Mouse (Mus musculus) lung, embryonic 14.5 days (tissue): ENCODE measurements around the gene Chrdl2. TPM values are rescaled to one million over a fixed set of nuclear protein-coding genes. Genes with fewer than 3 reads are reported as not detected.
"Not testable (repeated sequence)": the region's sequence is repeated elsewhere in the genome, so short reads cannot be mapped to it uniquely, and the experiment has no call there.

Experiments
- ATAC-seq: fragments of 200-750 bp; cut with Nextera tagmentation; 2 replicates; pipeline ENCODE4 v1.8.0; 2017; ENCODE audit warnings: mild to moderate bottlenecking, moderate TSS enrichment, moderate library complexity; ENCODE audit not compliant: insufficient read depth
- DNase-seq: peaks from one replicate; pipeline ENCODE4 v3.0.0-alpha.2; 2015
- H3K27ac ChIP-seq: fragments of 300-500 bp; sonication (generic); 2 replicates; pipeline ENCODE4 v1.5.1; 2014; ENCODE audit warnings: low read depth, mild to moderate bottlenecking, moderate library complexity
- H3K27me3 ChIP-seq: fragments of 300-500 bp; sonication (generic); 2 replicates; pipeline ENCODE4 v1.6.1; 2014; ENCODE audit warnings: low read length, control low read depth; ENCODE audit not compliant: insufficient read depth
- H3K36me3 ChIP-seq: fragments of 300-500 bp; sonication (generic); 2 replicates; pipeline ENCODE4 v1.6.1; 2014; ENCODE audit warnings: control low read depth; ENCODE audit not compliant: insufficient read depth
- H3K4me1 ChIP-seq: fragments of 300-500 bp; sonication (generic); 2 replicates; pipeline ENCODE4 v1.6.1; 2014; ENCODE audit warnings: antibody characterized with exemption, control low read depth; ENCODE audit not compliant: insufficient read depth
- H3K4me2 ChIP-seq: fragments of 300-500 bp; sonication (generic); 2 replicates; pipeline ENCODE4 v1.6.1; 2014; ENCODE audit warnings: mild to moderate bottlenecking
- H3K4me3 ChIP-seq: fragments of 300-500 bp; sonication (generic); 2 replicates; pipeline ENCODE4 v1.5.1; 2014; ENCODE audit warnings: low read depth, low read length
- H3K9ac ChIP-seq: fragments of 300-500 bp; sonication (generic); 2 replicates; pipeline ENCODE4 v1.6.1; 2014
- H3K9me3 ChIP-seq: fragments of 300-500 bp; sonication (generic); 2 replicates; pipeline ENCODE4 v1.6.1; 2016; ENCODE audit warnings: low read depth, low read length, control low read depth
- CTCF ChIP-seq: IDR thresholded peaks from 2 replicates; pipeline ENCODE4 v1.5.1; 2016; ENCODE audit warnings: antibody characterized with exemption, low read depth
- WGBS: fragments of 180-500 bp; shearing (Covaris S2); extraction: QIAGEN DNeasy Blood & Tissue Kit; methylation state at CpG from one replicate; pipeline ENCODE4 v1.1.7; 2014; 5-methylcytosine and 5-hydroxymethylcytosine counted together
- polyA plus RNA-seq: library from polyadenylated mRNA; unstranded; fragments of >200 nt; fragmentation: Nextera tagmentation; extraction: Ambion mirVana; gene quantifications from 2 replicates; pipeline ENCODE4 v1.2.1, GENCODE M21; 2014

Chrdl2 gene
- polyA plus RNA-seq, 1 experiment from 2014 or later: 0.12 TPM

DNA sequence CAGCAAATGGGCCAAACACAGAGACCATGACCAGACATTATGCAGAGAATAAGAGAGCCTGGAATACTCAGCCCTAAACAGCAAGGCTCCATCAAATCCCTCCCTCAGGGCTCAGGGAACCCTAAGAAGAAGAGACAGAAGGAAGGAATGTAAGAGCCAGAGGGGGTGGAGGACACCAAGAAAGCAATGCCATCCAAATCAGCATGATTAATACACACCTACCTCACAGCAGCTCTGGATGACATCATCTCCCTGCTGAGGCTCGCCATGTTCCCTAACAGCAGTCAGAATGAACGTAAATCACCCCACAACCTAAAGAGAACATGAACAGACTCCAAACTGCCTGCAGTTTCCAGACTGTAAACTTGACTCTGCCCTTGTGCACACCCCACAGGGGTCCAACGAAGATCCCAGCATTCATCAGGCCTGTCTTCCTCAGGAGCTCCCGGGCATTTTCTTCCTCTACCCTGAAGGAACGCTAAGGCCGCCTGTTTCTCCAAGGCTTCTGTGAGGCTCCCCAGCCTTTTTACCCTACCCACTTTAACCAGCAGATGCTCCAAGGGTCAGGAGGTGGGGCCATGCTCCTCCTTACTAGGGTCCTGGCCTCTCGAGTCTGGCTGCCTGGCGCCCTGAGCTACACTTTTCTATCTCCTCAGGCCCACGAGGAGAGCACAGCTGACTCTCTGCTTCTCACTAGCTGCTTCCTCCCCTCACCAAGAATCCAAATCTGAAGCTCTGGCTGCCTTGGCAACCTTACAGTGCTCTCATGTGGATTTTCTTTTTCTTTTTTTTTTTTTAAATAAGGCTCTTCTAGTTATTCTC, 40.7 kb upstream of the Chrdl2 start:
- 17% methylated on average over 9 of the region's 9 CpGs for WGBS
- DNase-seq (peak; percentile 61), ATAC-seq (no peak; the same call in 1 of the 2 replicates)
- TF ChIP-seq CTCF: no peak
- Histone ChIP-seq H3K4me3 (no peak overlapping the region), H3K9ac (peak overlapping the region; percentile 2; the same call in 1 of the 2 replicates), H3K27me3 (no peaks in the 10 kb centered on the region), H3K9me3 (no peaks in the 10 kb centered on the region), H3K4me1 (peaks cover 13% of the 10 kb centered on the region), H3K36me3 (no peaks in the 10 kb centered on the region), H3K4me2 (no peak overlapping the region), H3K27ac (peak overlapping the region; percentile 39; the same call in 1 of the 2 replicates)

DNA sequence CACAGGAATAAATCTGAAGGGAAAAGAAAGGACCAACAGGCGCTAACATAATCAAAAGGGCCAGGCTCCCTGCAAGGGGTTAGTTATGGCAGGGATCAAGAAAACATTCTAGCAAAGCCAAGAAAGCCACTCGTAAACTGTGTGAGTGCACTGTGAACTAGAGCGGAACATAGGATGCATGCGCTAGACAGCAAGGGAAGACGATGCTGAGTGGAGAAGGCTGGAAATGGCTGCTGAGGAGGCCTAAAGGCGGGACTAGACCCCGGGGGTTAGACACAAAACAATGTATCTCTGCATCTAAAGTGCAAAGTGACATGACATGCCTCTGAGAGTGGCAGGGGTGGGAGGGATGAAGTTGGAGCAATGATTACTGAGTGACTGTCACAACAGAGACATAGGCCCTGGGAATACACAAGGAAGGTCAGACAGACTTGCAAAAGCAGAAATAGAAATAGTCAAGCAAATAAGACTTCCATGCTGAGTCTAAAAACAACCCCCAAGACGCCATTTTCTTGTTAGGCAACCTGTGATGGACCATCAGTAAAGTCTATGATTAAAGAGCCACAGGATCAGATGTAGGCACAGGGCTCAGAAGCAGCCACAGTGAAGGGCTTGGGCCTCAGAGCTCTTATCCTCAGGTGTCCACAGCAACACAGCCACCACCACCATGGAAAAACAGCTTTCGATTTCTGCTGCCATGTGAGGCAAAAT, 39.8 kb upstream of the Chrdl2 start:
- 55% methylated on average over 9 of the region's 9 CpGs for WGBS
- Histone ChIP-seq H3K9me3 (no peaks in the 10 kb centered on the region), H3K9ac (no peak overlapping the region), H3K27ac (peak overlapping the region; percentile 39; the same call in 1 of the 2 replicates), H3K27me3 (no peaks in the 10 kb centered on the region), H3K36me3 (no peaks in the 10 kb centered on the region), H3K4me2 (no peak overlapping the region), H3K4me3 (no peak overlapping the region), H3K4me1 (peaks cover 13% of the 10 kb centered on the region)
- DNase-seq (peak; percentile 14), ATAC-seq (no peak)
- TF ChIP-seq CTCF: no peak

DNA sequence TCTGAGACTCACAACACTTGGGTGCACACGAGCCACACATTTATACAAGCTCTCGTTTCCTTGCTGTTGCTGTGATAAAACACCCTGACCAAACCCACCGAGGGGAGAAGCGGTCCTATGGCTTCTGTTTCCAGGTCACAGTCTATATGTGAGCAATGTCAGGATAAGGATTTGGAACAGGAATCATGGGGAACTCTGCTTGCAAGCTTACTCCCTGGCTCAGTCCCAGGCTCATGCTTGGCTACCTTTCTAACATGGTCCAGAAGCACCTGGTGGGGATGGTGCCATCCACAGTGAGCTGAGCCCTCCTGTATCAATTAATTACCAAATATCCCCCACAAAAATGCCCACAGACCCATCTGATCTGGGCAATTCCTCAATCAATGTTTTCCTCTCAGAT, 36.8 kb upstream of the Chrdl2 start:
- Histone ChIP-seq H3K9me3 (no peaks in the 10 kb centered on the region), H3K4me2 (no peak overlapping the region), H3K27me3 (no peaks in the 10 kb centered on the region), H3K27ac (no peak overlapping the region), H3K9ac (no peak overlapping the region), H3K4me1 (peaks cover 16% of the 10 kb centered on the region), H3K4me3 (no peak overlapping the region), H3K36me3 (no peaks in the 10 kb centered on the region)
- no peak for ATAC-seq
- no peak for DNase-seq
- no peak for TF ChIP-seq CTCF
- WGBS: 79% methylated on average over 4 of the region's 4 CpGs

DNA sequence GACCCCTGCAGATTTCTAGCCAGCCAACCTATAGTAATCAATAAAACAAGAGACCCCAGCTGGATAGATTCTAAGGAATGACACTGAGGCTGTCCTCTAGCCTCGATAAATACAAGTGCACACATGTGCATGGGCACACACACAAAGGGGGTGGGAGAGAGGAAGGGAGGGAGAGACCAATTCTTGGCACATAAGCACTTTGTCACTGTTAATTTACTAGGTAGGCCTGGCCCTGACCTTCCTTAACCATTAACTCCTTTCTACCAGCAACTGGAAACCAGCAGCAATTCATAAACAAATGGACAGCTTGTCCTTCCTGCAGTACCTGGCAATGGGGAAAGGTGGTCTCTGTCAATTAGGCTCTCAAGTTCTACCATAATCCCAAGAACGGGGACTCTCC, 34.0 kb upstream of the Chrdl2 start:
- no peak overlapping the region for H3K27ac ChIP-seq
- no peak overlapping the region for H3K4me2 ChIP-seq
- no peak for TF ChIP-seq CTCF
- H3K9ac ChIP-seq: no peak overlapping the region
- no peaks in the 10 kb centered on the region for H3K9me3 ChIP-seq
- peaks cover 7% of the 10 kb centered on the region; the same call in 1 of the 2 replicates for H3K4me1 ChIP-seq
- 66% methylated on average over 2 of the region's 2 CpGs for WGBS
- DNase-seq: no peak
- H3K36me3 ChIP-seq: no peaks in the 10 kb centered on the region
- ATAC-seq: no peak
- no peaks in the 10 kb centered on the region for H3K27me3 ChIP-seq
- no peak overlapping the region for H3K4me3 ChIP-seq

DNA sequence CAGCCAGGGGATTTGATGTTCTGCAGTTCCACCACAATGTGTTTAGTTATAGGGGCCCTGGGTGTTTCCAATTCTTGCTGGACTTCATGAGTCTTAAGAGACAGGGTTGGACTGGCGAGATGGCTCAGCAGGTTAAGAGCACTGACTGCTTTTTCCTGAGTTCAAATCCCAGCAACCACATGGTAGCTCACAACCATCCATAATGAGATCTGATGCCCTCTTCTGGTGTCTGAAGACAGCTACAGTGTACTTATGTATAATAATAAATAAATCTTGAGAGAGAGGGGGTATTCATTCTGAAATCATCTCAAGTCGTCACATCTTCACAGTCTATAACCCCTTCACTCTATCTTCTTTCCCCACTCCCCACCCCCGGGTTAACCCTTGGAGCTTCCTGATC, 33.1 kb upstream of the Chrdl2 start:
- 83% methylated on average over 3 of the region's 3 CpGs for whole genome bisulfite sequencing
- H3K27me3 ChIP-seq, H3K36me3 ChIP-seq, ATAC-seq, H3K4me1 ChIP-seq, H3K9me3 ChIP-seq, H3K27ac ChIP-seq, H3K4me2 ChIP-seq, H3K9ac ChIP-seq, H3K4me3 ChIP-seq, DNase-seq: not testable (repeated sequence)

DNA sequence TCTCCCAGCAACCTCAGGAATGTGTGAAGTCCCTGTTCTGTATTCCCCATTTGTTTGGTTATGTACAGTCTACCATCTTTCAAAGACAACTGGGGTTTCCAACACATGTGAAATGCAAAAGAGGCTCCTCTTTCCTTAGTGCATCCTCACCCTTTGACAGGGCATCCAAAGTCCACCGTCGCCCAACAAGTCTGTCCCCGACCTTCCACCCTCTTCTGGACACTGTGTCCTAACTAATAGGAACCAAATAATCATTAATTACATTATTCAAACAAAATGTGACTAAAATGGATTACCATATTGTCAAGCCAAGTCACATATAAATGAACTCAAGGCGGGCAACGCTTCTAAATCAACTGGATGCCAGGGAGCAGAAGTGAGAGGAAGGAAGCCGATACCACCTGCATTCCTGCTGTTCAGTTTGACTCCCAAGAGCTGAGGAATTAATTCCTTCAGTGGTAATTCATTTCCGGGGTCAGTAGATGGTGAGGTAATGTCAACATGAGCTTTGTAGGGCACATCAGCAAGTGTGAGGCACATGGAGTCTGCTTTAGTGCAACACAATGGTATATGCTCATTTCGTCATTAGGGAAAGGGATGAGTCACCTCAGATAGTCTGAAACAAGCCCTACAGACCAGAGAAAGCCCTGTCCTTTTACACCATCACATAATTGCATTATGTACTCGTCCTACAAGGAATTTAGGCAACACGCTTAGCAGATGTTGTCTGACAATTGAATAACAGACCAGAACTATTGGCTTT, 31.6 kb upstream of the Chrdl2 start:
- no peaks in the 10 kb centered on the region for H3K36me3 ChIP-seq
- WGBS: 56% methylated on average over 10 of the region's 10 CpGs
- no peak for DNase-seq
- no peaks in the 10 kb centered on the region for H3K9me3 ChIP-seq
- H3K9ac ChIP-seq: no peak overlapping the region
- TF ChIP-seq CTCF: no peak
- no peak for ATAC-seq
- H3K27ac ChIP-seq: no peak overlapping the region
- no peak overlapping the region for H3K4me3 ChIP-seq
- peaks cover 7% of the 10 kb centered on the region; the same call in 1 of the 2 replicates for H3K4me1 ChIP-seq
- H3K27me3 ChIP-seq: no peaks in the 10 kb centered on the region
- H3K4me2 ChIP-seq: no peak overlapping the region
